Mouse (Mus musculus) MEL (cell line): ENCODE measurements at regions not wholly inside any gene's neighbourhood (a gene's known extent, or its start where the extent isn't known, plus 50 kb on each side); places are given as distances from the start of the nearest gene placed in this dataset.
"Not testable (repeated sequence)": the region's sequence is repeated elsewhere in the genome, so short reads cannot be mapped to it uniquely, and the experiment has no call there.

ENCODE experiments used
- DNase-seq: peaks from one replicate; pipeline ENCODE4 v3.0.0; 2011; ENCODE audit warnings: low read depth, low spot score
- H3K27ac ChIP-seq: 2 replicates; pipeline ENCODE4 v1.5.1; 2012; ENCODE audit warnings: low read depth, mild to moderate bottlenecking, control low read depth, low read length, moderate library complexity; ENCODE audit not compliant: control insufficient read depth
- H3K27me3 ChIP-seq, 2 experiments: fragments of 150-350 bp in 1 of 2; sonication (generic) in 1 of 2; 2 replicates each; pipeline ENCODE4 v1.6.1; 2012; ENCODE audit warnings: low read length in 2 of 2, mild to moderate bottlenecking in 2 of 2, improper control_type of control experiment in 1 of 2, moderate library complexity in 1 of 2; ENCODE audit not compliant: insufficient read depth in 2 of 2, control insufficient read depth in 1 of 2
- H3K36me3 ChIP-seq, 2 experiments: 2 replicates each; pipeline ENCODE4 v1.6.1; 2012 to 2014; ENCODE audit warnings: low read length in 2 of 2, improper control_type of control experiment in 1 of 2, inconsistent platforms in 1 of 2, mild to moderate bottlenecking in 1 of 2; ENCODE audit not compliant: insufficient read depth in 2 of 2, control insufficient read depth in 1 of 2
- H3K4me1 ChIP-seq, 2 experiments: fragments of 150-350 bp in 1 of 2; sonication (generic) in 1 of 2; 2 replicates each; pipeline ENCODE4 v1.6.1; 2012; ENCODE audit warnings: low read length in 2 of 2, improper control_type of control experiment in 1 of 2, mild to moderate bottlenecking in 1 of 2; ENCODE audit not compliant: insufficient read depth in 2 of 2, control insufficient read depth in 1 of 2
- H3K4me3 ChIP-seq, 2 experiments: fragments of 150-350 bp in 1 of 2; sonication (generic) in 1 of 2; 2 replicates each; pipeline ENCODE4 v1.5.1; 2012; ENCODE audit warnings: low read depth in 2 of 2, low read length in 2 of 2, mild to moderate bottlenecking in 2 of 2, moderate library complexity in 2 of 2, control low read depth in 1 of 2, improper control_type of control experiment in 1 of 2; ENCODE audit not compliant: control insufficient read depth in 1 of 2, insufficient read depth in 1 of 2
- H3K79me2 ChIP-seq: 2 replicates; pipeline ENCODE4 v1.6.1; 2012; ENCODE audit warnings: mild to moderate bottlenecking, low read length, moderate library complexity; ENCODE audit not compliant: control insufficient read depth, poor library complexity, insufficient read depth
- H3K9ac ChIP-seq: 2 replicates; pipeline ENCODE4 v1.6.1; 2012; ENCODE audit warnings: low read depth, mild to moderate bottlenecking, control low read depth, low read length, moderate library complexity; ENCODE audit not compliant: control insufficient read depth, poor library complexity, severe bottlenecking
- H3K9me3 ChIP-seq: fragments of 150-350 bp; sonication (generic); replicated peaks from 2 replicates; pipeline ENCODE4 v1.6.1; 2012; ENCODE audit warnings: mild to moderate bottlenecking, low read length, improper control_type of control experiment, moderate library complexity; ENCODE audit not compliant: insufficient read depth
- BHLHE40 ChIP-seq: IDR thresholded peaks from 2 replicates; pipeline ENCODE4 v1.6.1; 2012; ENCODE audit warnings: low read depth, mild to moderate bottlenecking, inconsistent platforms, low read length, improper control_type of control experiment, borderline replicate concordance
- CHD2 ChIP-seq: IDR thresholded peaks from 2 replicates; pipeline ENCODE4 v1.6.1; 2011; ENCODE audit warnings: low read length, improper control_type of control experiment
- E2F4 ChIP-seq: IDR thresholded peaks from 2 replicates; pipeline ENCODE4 v1.6.1; 2011; ENCODE audit warnings: low read depth, low read length, improper control_type of control experiment, borderline replicate concordance
- EP300 ChIP-seq, 2 experiments: IDR thresholded peaks; 2 replicates each; pipeline ENCODE4 v1.6.1; 2011; ENCODE audit warnings: improper control_type of control experiment in 2 of 2, low read length in 2 of 2, low read depth in 1 of 2, mild to moderate bottlenecking in 1 of 2
- ETS1 ChIP-seq: IDR thresholded peaks from 2 replicates; pipeline ENCODE4 v1.6.1; 2012; ENCODE audit warnings: low read depth, mild to moderate bottlenecking, inconsistent platforms, low read length, improper control_type of control experiment, moderate library complexity
- GATA1 ChIP-seq: IDR thresholded peaks from 2 replicates; pipeline ENCODE4 v1.6.1; 2011; ENCODE audit warnings: low read depth, low read length, improper control_type of control experiment
- KAT2A ChIP-seq: conservative IDR thresholded peaks from 2 replicates; pipeline ENCODE4 v1.6.1; 2012; ENCODE audit warnings: low read depth, low read length, improper control_type of control experiment, inconsistent platforms
- MEF2A ChIP-seq: IDR thresholded peaks from 2 replicates; pipeline ENCODE4 v1.6.1; 2014; ENCODE audit warnings: low read depth, mild to moderate bottlenecking, inconsistent platforms, low read length, improper control_type of control experiment; ENCODE audit not compliant: poor library complexity, insufficient replicate concordance, severe bottlenecking; ENCODE audit errors: extremely low read depth
- MYB ChIP-seq: IDR thresholded peaks from 2 replicates; pipeline ENCODE4 v1.6.1; 2011; ENCODE audit warnings: mild to moderate bottlenecking, low read depth, low read length, improper control_type of control experiment
- MYC ChIP-seq: IDR thresholded peaks from 2 replicates; pipeline ENCODE4 v1.6.1; 2011; ENCODE audit warnings: low read depth, mild to moderate bottlenecking, low read length, improper control_type of control experiment, moderate library complexity
- NELFE ChIP-seq: IDR thresholded peaks from 2 replicates; pipeline ENCODE4 v1.6.1; 2011; ENCODE audit warnings: low read depth, low read length, improper control_type of control experiment
- NRF1 ChIP-seq: IDR thresholded peaks from 2 replicates; pipeline ENCODE4 v1.6.1; 2014; ENCODE audit warnings: low read depth, mild to moderate bottlenecking, inconsistent platforms, low read length, improper control_type of control experiment, moderate library complexity; ENCODE audit not compliant: poor library complexity, insufficient read depth, severe bottlenecking
- RAD21 ChIP-seq: IDR thresholded peaks from 2 replicates; pipeline ENCODE4 v1.6.1; 2011; ENCODE audit warnings: mild to moderate bottlenecking, low read depth, low read length, improper control_type of control experiment
- RCOR1 ChIP-seq: IDR thresholded peaks from 2 replicates; pipeline ENCODE4 v1.6.1; 2012; ENCODE audit warnings: low read depth, mild to moderate bottlenecking, inconsistent platforms, low read length, improper control_type of control experiment
- SIN3A ChIP-seq: IDR thresholded peaks from 2 replicates; pipeline ENCODE4 v1.6.1; 2012; ENCODE audit warnings: low read length, improper control_type of control experiment, inconsistent platforms
- SMC3 ChIP-seq: IDR thresholded peaks from 2 replicates; pipeline ENCODE4 v1.6.1; 2011; ENCODE audit warnings: low read depth, low read length, improper control_type of control experiment
- TAL1 ChIP-seq: IDR thresholded peaks from 2 replicates; pipeline ENCODE4 v1.6.1; 2012; ENCODE audit warnings: mild to moderate bottlenecking, inconsistent platforms, low read length, moderate library complexity, mixed read lengths
- TBP ChIP-seq: IDR thresholded peaks from 2 replicates; pipeline ENCODE4 v1.8.0; 2011; ENCODE audit warnings: low read depth, low read length, improper control_type of control experiment
- TCF12 ChIP-seq: IDR thresholded peaks from 2 replicates; pipeline ENCODE4 v1.6.1; 2014; ENCODE audit warnings: low read depth, mild to moderate bottlenecking, inconsistent platforms, low read length, improper control_type of control experiment, moderate library complexity
- ZC3H11A ChIP-seq: IDR thresholded peaks from 2 replicates; pipeline ENCODE4 v1.6.1; 2012; ENCODE audit warnings: low read depth, mild to moderate bottlenecking, inconsistent platforms, low read length, improper control_type of control experiment
- ZKSCAN1 ChIP-seq: IDR thresholded peaks from 2 replicates; pipeline ENCODE4 v1.6.1; 2012; ENCODE audit warnings: low read depth, mild to moderate bottlenecking, inconsistent platforms, low read length, improper control_type of control experiment, moderate library complexity
- ZNF384 ChIP-seq: IDR thresholded peaks from 2 replicates; pipeline ENCODE4 v1.6.1; 2012; ENCODE audit warnings: low read depth, mild to moderate bottlenecking, inconsistent platforms, low read length, improper control_type of control experiment

DNA sequence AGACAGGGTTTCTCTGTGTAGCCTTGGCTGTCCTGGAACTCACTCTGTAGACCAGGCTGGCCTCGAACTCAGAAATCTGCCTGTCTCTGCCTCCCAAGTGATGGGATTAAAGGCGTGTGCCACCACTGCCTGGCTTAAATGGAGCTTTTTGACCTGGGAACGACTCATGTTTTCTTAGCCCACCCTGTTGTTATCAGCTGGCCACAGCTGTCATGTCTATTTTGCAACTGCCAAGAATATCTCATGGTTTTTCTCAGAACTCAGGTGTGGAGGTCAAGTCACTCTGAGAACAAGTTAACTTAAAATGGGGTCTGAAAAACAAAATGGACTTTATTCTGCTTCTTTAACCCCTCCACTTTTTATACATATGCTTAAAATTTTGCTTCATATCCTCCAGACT, 98.9 kb upstream of the Ppp6c start:
- peak; percentile 69; the same call in 1 of the 2 replicates for TF ChIP-seq SIN3A
- TF ChIP-seq MEF2A, result 0 out of 2 replicates have a peak, but pooled peaks have one; percentile 69
- peak; percentile 86 for TF ChIP-seq TAL1
- peak; percentile 74 for TF ChIP-seq GATA1
- TF ChIP-seq ETS1, result peak; percentile 89
- peak; percentile 67 to 81 for TF ChIP-seq EP300 (IDR thresholded peaks at IDR 0.05; ENCODE audit: low read depth in 1 of 2, low read length in 2 of 2)
- 0 out of 2 replicates have a peak, but pooled peaks have one; percentile 21 for TF ChIP-seq MYB
- 0 out of 2 replicates have a peak, but pooled peaks have one; percentile 19 for TF ChIP-seq MYC
- TF ChIP-seq ZNF384, result peak; percentile 40; the same call in 1 of the 2 replicates
- 0 out of 2 replicates have a peak, but pooled peaks have one; percentile 40 for TF ChIP-seq RCOR1
- TF ChIP-seq TBP, result 0 out of 2 replicates have a peak, but pooled peaks have one; percentile 66
- peak; percentile 83 for TF ChIP-seq TCF12
- peak; percentile 63; the same call in 1 of the 2 replicates for TF ChIP-seq BHLHE40
- H3K27me3 ChIP-seq, H3K4me1 ChIP-seq, H3K36me3 ChIP-seq, H3K9me3 ChIP-seq, H3K79me2 ChIP-seq: not testable (repeated sequence)
- peak; percentile 73 for DNase-seq
- Histone ChIP-seq H3K4me3 (peak overlapping the region; percentile 66 to 97), H3K27ac (peak overlapping the region; percentile 71), H3K9ac (peak overlapping the region; percentile 66)

DNA sequence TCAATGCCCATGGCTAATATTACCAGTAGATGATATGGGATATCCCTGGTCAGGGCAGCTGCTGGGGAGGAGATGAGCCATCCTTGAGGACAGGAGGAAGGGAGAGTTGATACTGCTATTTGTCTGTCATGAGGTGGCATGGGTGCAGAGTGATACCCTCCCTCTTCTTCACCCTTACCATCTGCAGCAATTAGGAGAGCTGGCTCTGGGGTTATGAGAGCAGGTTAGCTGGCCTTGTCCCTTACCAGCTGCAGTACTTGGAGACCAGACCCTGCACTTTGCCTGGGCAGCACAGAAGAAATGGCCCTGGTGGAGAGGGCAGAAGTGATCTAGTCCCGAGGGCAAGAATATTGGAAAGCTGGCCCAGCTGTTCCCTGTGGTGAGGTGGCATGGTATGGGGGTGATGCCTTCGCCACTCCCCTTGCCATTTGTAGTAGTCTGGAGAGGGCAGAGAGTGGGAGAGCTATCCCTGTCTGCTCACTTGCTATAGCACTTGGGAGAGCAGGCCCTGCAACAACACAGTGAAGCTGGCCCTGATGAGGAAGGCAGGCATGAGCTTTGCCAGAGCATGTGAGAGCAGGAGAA, 73.6 kb upstream of the Ppp6c start:
- peaks cover 0 to 1% of the 10 kb centered on the region in 2 experiments; a peak in 1 of 4 replicates for H3K27me3 ChIP-seq

More for the DNA sequence above, 73.6 kb upstream of the Ppp6c start:
- H3K4me1 ChIP-seq, result no peaks in the 10 kb centered on the region
- no peak overlapping the region for H3K9ac ChIP-seq
- TF ChIP-seq SIN3A (no peak), EP300 (IDR thresholded peaks at IDR 0.05; ENCODE audit: low read depth in 1 of 2, low read length in 2 of 2) (no peak), NRF1 (no peak), MYB (no peak), BHLHE40 (no peak), CHD2 (no peak), NELFE (no peak), ZC3H11A (no peak), RAD21 (no peak), MYC (no peak), TAL1 (no peak), KAT2A (no peak), ZNF384 (no peak), E2F4 (no peak), TCF12 (no peak), ZKSCAN1 (no peak), SMC3 (no peak), GATA1 (no peak)
- TF ChIP-seq, all 39 proteins: peak for 0
- Histone ChIP-seq H3K36me3 (no peaks in the 10 kb centered on the region), H3K9me3 (no peaks in the 10 kb centered on the region), H3K79me2 (no peaks in the 10 kb centered on the region), H3K4me3 (no peak overlapping the region), H3K27ac (no peak overlapping the region)
- DNase-seq, result no peak
